Mouse (Mus musculus) cortical plate, adult 2 months (tissue): ENCODE measurements around the gene Stum. TPM values are rescaled to one million over a fixed set of nuclear protein-coding genes. Genes with fewer than 3 reads are reported as not detected.

Source experiments
- H3K27ac ChIP-seq: fragments of 200-500 bp; 2 replicates; pipeline ENCODE4 v1.5.1; 2012; ENCODE audit warnings: low read length, control low read depth, inconsistent platforms; ENCODE audit not compliant: insufficient read depth
- H3K4me1 ChIP-seq: fragments of 200-500 bp; 2 replicates; pipeline ENCODE4 v1.6.1; 2011; ENCODE audit warnings: low read length; ENCODE audit not compliant: control insufficient read depth, insufficient read depth
- H3K4me3 ChIP-seq: fragments of 200-500 bp; 2 replicates; pipeline ENCODE4 v1.5.1; 2011; ENCODE audit warnings: mild to moderate bottlenecking, low read length, control low read depth; ENCODE audit not compliant: insufficient read depth
- CTCF ChIP-seq: fragments of 200-500 bp; IDR thresholded peaks from 2 replicates; pipeline ENCODE4 v1.5.1; 2011; ENCODE audit warnings: mild to moderate bottlenecking, control low read depth, low read length; ENCODE audit not compliant: insufficient read depth; ENCODE audit errors: extremely low read depth
- POLR2A ChIP-seq: fragments of 200-500 bp; IDR thresholded peaks from 2 replicates; pipeline ENCODE4 v1.6.1; 2011; ENCODE audit warnings: mild to moderate bottlenecking, low read length, control low read depth; ENCODE audit not compliant: insufficient read depth; ENCODE audit errors: extremely low read depth
- polyA plus RNA-seq: library from polyadenylated mRNA; depleted of rRNA; stranded (reverse); fragments of >200 nt; gene quantifications from 2 replicates; pipeline ENCODE4 v1.2.3, GENCODE M21; 2012

Stum gene
- polyA plus RNA-seq, 1 experiment: 93.7 TPM

- H3K4me1 ChIP-seq: peaks cover 11% of the 10 kb centered on the region
- TF ChIP-seq CTCF (no peak), POLR2A (no peak)
- no peak overlapping the region for H3K4me3 ChIP-seq
- no peak overlapping the region for H3K27ac ChIP-seq
Observed at GRCm38 (mm10) chr1:180517390-180518054, 34.2 kb upstream of the Stum start.

- Histone ChIP-seq H3K4me3 (no peak overlapping the region), H3K27ac (no peak overlapping the region), H3K4me1 (peaks cover 8% of the 10 kb centered on the region)
- TF ChIP-seq POLR2A (no peak), CTCF (no peak)
Observed at GRCm38 (mm10) chr1:180514077-180514476, 30.8 kb upstream of the Stum start.

DNA sequence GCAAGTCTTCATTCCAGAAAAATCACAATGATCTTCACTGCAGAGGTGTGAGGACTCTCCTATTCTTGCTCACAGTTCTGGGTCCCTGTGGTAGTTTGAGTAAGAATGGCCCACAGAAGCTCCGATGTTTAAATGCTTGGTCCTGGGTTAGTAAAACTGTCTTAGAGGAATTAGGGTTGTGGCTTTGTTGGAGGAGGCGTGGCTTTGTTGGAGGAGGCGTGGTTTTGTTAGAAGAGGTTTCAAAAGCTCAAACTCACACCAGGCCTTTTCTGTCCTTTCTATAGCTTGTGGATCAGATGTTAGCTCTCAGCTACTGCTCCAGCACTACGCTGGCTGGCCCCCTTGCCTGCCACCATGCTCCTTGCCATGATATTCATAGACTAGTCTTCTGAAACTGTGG, 27.6 kb upstream of the Stum start:
- Histone ChIP-seq H3K27ac (no peak overlapping the region), H3K4me1 (peaks cover 3% of the 10 kb centered on the region; the same call in 1 of the 2 replicates), H3K4me3 (no peak overlapping the region)
- no peak for TF ChIP-seq POLR2A

DNA sequence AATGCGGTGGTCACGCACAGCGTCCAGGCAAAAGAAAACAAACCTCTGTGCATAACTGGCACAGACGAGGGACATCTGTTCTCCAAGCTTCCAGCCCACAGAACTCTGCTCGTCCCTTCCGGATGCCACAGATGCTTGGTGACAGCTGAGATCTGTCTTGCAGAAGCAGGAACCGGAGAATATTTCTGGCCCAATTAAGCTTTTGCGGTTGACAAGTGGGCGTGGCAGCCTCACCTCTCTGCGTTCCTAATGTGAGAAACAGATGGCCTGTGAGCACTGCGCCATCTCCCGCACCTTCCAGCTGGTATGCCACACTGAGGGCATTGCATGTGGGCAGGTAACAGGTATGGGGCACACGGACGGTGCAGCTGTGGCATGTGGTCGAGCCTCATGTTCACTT, 27.1 kb upstream of the Stum start:
- Histone ChIP-seq H3K27ac (no peak overlapping the region), H3K4me3 (no peak overlapping the region), H3K4me1 (peaks cover 3% of the 10 kb centered on the region; the same call in 1 of the 2 replicates)
- TF ChIP-seq POLR2A: no peak
- TF ChIP-seq CTCF: no peak

DNA sequence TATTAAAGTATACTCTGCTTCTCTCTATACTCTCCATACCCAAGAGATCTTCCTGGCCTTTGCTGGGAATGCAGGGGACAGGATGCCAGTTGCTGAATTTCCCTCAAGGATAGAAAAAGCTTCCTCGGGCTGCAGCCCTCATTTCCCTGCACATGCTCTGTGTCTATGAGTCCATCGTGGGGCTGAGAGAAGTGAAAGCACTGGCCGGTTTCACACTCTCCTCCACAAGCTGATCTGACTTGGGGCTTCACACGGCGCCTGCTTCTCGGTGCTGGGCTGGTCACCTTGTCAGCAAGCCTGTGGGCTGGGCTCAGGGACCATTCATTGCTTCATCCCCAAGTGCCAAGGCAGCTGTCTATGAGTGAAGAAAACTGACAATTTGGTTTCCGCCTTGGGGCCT, 25.4 kb upstream of the Stum start:
- TF ChIP-seq POLR2A: no peak
- TF ChIP-seq CTCF: no peak
- H3K4me3 ChIP-seq: no peak overlapping the region
- H3K4me1 ChIP-seq: peaks cover 3% of the 10 kb centered on the region; the same call in 1 of the 2 replicates
- no peak overlapping the region for H3K27ac ChIP-seq

- H3K4me3 ChIP-seq: no peak overlapping the region
- no peak overlapping the region for H3K27ac ChIP-seq
- H3K4me1 ChIP-seq: peaks cover 3% of the 10 kb centered on the region; the same call in 1 of the 2 replicates
- TF ChIP-seq CTCF: no peak
- no peak for TF ChIP-seq POLR2A
Observed at GRCm38 (mm10) chr1:180507291-180507791, 24.0 kb upstream of the Stum start.

DNA sequence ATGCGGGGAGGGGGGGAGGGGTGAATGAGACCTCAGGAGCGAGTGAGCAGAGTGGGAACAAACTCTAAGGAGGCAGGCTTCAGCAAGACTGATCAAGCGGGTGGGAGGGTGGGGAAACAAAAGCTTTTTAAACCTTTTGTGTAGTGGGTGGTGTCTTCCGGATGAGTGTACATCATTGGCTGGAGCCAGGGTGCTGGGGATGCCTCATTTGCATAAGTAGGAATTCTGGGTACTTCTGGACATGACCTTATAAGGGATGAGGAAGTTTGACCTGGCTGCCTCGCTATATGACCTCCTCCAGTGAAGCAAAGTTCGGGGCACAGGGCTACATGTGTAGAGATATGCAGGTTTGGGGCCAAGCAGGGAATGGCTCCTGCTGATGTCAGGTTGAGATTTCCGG, 23.0 kb upstream of the Stum start:
- Histone ChIP-seq H3K27ac (no peak overlapping the region), H3K4me1 (peaks cover 3% of the 10 kb centered on the region; the same call in 1 of the 2 replicates), H3K4me3 (no peak overlapping the region)
- no peak for TF ChIP-seq POLR2A
- TF ChIP-seq CTCF: no peak

DNA sequence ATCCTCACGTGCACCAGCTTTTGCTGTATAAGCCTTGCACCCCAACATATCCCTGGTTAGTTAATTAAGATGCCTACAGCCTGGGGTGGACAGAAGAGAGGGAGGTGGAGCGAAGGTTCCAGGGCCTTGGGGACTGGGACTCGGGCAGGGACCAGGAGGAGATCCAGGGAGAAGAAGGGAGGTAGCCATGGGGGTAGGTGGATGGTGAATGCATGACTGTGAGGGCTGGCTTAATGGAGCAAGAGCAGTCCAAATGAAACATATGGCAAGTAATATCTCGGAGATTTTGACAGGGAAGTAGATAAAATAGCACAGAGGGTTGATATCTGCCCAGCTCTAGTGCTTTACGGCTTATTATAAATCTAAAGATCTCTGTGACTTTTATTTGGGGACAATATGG, 21.6 kb upstream of the Stum start:
- TF ChIP-seq POLR2A (no peak), CTCF (no peak)
- Histone ChIP-seq H3K4me1 (peaks cover 2% of the 10 kb centered on the region; the same call in 1 of the 2 replicates), H3K4me3 (no peak overlapping the region), H3K27ac (no peak overlapping the region)

GRCm38 (mm10) chr1:180503484-180503883, 20.2 kb upstream of the Stum start:
- TF ChIP-seq POLR2A (no peak), CTCF (no peak)
- Histone ChIP-seq H3K4me1 (peaks cover 2% of the 10 kb centered on the region; the same call in 1 of the 2 replicates), H3K4me3 (no peak overlapping the region), H3K27ac (no peak overlapping the region)

- no peak for TF ChIP-seq CTCF
- TF ChIP-seq POLR2A: no peak
- no peak overlapping the region for H3K27ac ChIP-seq
- H3K4me3 ChIP-seq: no peak overlapping the region
- peaks cover 2% of the 10 kb centered on the region; the same call in 1 of the 2 replicates for H3K4me1 ChIP-seq
Observed at GRCm38 (mm10) chr1:180502566-180502965, 19.3 kb upstream of the Stum start.
